Mouse (Mus musculus): ENCODE data around the gene Tex21. TPM values are rescaled to one million over a fixed set of nuclear protein-coding genes. Genes with fewer than 3 reads are reported as not detected.
"Not testable (repeated sequence)": the region's sequence is repeated elsewhere in the genome, so short reads cannot be mapped to it uniquely, and the experiment has no call there.

Gene Tex21
- polyA plus RNA-seq, 1 experiment from 2014 or later: not detected

DNA sequence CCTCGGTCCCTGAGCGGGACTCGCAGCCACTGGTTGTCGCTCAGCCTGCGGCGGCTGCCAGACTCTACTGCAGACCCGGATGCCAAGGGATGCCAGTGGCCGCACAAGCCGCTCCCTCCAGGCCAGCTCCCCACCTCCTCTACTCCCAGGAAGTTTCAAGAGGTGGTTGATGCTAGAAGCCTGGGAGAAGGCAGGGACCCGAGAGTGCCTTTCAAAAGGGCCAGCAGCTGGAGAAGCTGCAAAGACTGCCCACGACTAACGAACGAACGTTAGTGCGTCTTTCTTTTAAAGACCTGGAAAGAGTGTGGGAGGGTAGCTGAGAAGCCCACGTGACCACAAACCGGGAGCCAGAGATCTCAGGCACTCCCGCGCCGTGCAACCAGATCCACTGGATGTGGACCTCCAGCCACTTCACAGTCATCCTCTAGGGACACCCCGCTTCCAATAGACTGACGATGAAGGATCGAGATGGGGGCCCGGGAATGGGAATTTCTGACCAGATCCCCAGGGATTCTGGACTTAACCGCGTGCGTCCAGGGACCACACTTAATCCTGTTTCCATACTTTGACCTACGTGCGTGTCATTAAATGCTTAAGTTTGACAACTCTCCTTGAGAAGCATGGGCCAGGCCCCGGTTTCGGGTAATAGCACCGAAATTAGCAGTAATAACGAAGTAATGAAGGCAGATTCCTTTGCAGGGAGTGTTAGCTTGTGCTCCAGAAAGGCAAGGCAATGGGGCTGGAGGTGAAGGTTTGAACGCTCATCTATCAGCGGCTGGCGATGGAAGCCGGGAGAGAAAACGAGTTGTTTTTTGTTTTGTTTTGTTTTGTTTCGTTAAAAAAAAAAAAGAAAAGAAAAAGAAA lies 69.3 kb downstream of the Tex21 start, which contains the start of gene Esr2:
Esr2 (minus strand) TSS at position 260 of the 864 bp plus-strand sequence.
- peak; percentile 65 for ATAC-seq (ENCODE audit: insufficient read depth, low FRiP score, low read depth)
- Histone ChIP-seq H3K36me3 (no peaks in the 10 kb centered on the region), H3K4me2 (peak within 1 kb of the TSS; percentile 96), H3K9me3 (no peaks in the 10 kb centered on the region), H3K4me1 (peaks cover 8% of the 10 kb centered on the region; the same call in 1 of the 2 replicates), H3K4me3 (replicated peaks) (peak within 1 kb of the TSS; percentile 44), H3K27ac (no peak within 1 kb of the TSS), H3K27me3 (replicated peaks) (no peaks in the 10 kb centered on the region; the same call in 1 of the 2 replicates), H3K9ac (peak within 1 kb of the TSS; percentile 16; the same call in 1 of the 2 replicates)
- under 1% methylated on average over 39 of the region's 39 CpGs for WGBS

DNA sequence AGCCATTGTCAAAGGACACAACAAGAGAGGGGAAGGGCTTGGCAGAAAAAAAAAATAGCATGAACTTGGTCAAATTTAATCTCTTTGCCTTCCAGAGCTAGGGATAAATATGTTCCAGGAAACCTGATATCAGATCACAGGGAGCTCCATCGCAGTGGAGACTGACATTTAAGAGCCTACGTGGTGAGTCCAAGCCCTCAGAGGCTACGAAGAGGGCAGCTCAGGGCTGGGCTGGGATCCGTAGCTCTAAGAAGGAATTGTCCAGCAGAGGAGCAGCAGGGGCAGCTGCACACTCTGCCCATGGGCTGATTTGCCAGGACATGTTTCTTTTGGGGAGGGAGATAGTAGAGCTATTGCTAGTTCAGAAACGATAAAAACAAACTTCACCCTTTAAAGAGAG lies 80.9 kb downstream of the Tex21 start:
- Histone ChIP-seq H3K9ac (no peak overlapping the region), H3K4me3 (replicated peaks) (no peak overlapping the region), H3K27me3 (replicated peaks) (no peaks in the 10 kb centered on the region), H3K36me3 (no peaks in the 10 kb centered on the region), H3K4me2 (no peak overlapping the region), H3K4me1 (no peaks in the 10 kb centered on the region), H3K9me3 (no peaks in the 10 kb centered on the region), H3K27ac (no peak overlapping the region)
- no peak for ATAC-seq (ENCODE audit: insufficient read depth, low FRiP score, low read depth)
- 49% methylated on average over 5 of the region's 5 CpGs for WGBS

DNA sequence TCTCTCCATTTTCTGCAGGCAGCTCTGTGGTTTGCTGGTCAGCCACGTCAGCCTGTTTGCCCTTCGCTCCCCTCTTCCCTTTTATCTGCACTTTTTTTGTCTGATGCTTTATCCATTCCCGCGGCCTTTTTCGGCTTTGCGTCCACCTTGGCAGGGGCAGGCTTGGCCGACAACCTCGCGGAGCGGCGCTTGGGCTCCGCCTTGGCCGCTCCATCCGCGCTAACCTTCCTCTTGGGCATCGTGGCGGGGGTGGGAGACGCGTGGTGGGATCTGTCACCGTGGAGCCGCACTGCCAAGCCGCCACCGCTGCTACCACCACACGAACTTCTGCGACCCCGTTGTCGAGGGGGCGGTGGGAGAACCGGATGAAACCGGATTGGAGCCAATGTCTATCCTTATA lies 94.2 kb downstream of the Tex21 start:
- Histone ChIP-seq H3K4me2 (peak overlapping the region; percentile 55), H3K4me3 (replicated peaks) (peak overlapping the region; percentile 23)
- H3K9ac ChIP-seq; H3K27ac ChIP-seq; H3K27me3 ChIP-seq (replicated peaks); ATAC-seq (ENCODE audit: insufficient read depth, low FRiP score, low read depth); H3K36me3 ChIP-seq; H3K4me1 ChIP-seq; H3K9me3 ChIP-seq: not testable (repeated sequence)
- 16% methylated on average over 30 of the region's 30 CpGs for WGBS

Other genes starting within 250 kb of the Tex21 start
- 0.06 and 0.13 TPM in 2 replicates for gene Esr2, start 69.5 kb downstream of the Tex21 start, polyA plus RNA-seq (2015; fragmentation: Nextera tagmentation; extraction: Ambion mirVana)
- 87.7 and 108 TPM in 2 replicates for gene Mthfd1, start 8.6 kb upstream of the Tex21 start, polyA plus RNA-seq (2015; fragmentation: Nextera tagmentation; extraction: Ambion mirVana)
- gene Akap5, start 78.1 kb upstream of the Tex21 start, polyA plus RNA-seq (2015; fragmentation: Nextera tagmentation; extraction: Ambion mirVana): 4.1 TPM in 2 replicates
- gene Zbtb25, start 122.9 kb upstream of the Tex21 start, polyA plus RNA-seq (2015; fragmentation: Nextera tagmentation; extraction: Ambion mirVana): 13.7 and 14.5 TPM in 2 replicates
- gene Zbtb1, start 123.5 kb upstream of the Tex21 start, polyA plus RNA-seq (2015; fragmentation: Nextera tagmentation; extraction: Ambion mirVana): 8.9 and 9.5 TPM in 2 replicates
- 11.3 and 11.7 TPM in 2 replicates for gene Hspa2, start 157.4 kb upstream of the Tex21 start, polyA plus RNA-seq (2015; fragmentation: Nextera tagmentation; extraction: Ambion mirVana)
- gene Ppp1r36, start 170.8 kb upstream of the Tex21 start, polyA plus RNA-seq (2015; fragmentation: Nextera tagmentation; extraction: Ambion mirVana): 2.9 and 3.2 TPM in 2 replicates